In the genomic region with DNA sequence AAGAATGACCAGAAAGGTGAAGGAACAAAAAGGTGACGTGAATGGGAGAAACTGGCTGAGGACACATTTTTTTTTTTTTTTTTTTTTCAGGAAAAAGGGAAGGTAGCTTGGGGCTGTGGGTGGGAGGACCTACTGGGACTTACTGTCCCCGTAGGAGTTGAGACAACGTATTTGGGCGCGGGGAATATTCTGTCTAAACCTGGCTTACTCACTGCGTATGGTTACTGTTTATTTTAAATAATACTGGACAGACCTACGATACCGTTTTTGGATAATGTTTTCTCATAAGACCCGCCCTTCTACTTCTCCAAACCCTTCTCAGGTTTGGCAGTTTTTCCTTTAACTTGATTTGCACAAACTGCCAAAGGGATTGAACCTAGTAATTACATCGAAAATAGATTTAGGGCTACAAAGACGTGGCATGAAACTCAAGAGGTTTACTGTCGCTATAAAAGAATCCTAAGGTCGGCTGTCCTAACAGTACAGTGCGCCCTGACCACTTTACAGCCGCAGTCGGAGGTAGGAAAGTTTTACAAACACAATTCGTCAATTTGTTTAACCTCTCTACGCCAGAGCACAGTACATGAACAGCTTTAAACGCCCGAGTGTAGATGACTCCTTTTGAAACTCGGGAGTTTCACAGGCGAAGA, we compare ENCODE assay signal across 8 mouse cellular contexts. TPM values are rescaled to one million over a fixed set of nuclear protein-coding genes. Genes with fewer than 3 reads are reported as not detected.
DNase-seq lines count a peak whose midpoint lies in the region; ATAC-seq and TF ChIP-seq lines count a peak whose summit lies in the region.

No protein-coding gene starts in this region.

- H3K9me3 ChIP-seq in lung, embryonic 16.5 days (ENCODE audit: control insufficient read depth, low read length) = no peaks in the 10 kb centered on the region
- H3K9me3 ChIP-seq in limb, embryonic 12.5 days = no peaks in the 10 kb centered on the region

- no peak for TF ChIP-seq CTCF in small intestine, adult 2 months (IDR thresholded peaks at IDR 0.05; ENCODE audit: extremely low read depth, insufficient read length, insufficient replicate concordance, low read depth, low read length)

- no peak for DNase-seq in lung, adult 18-20 months
- no peak for DNase-seq in layer of hippocampus, postnatal 10 days (ENCODE audit: low spot score in 2 of 2)
- DNase-seq in urinary bladder, postnatal 25 days (ENCODE audit: low spot score) = no peak
- no peak for DNase-seq in kidney, postnatal 36 days

- peaks cover 10% of the 10 kb centered on the region for H3K4me1 ChIP-seq in lung, embryonic 16.5 days (replicated peaks; ENCODE audit: control insufficient read depth, insufficient read depth, low read length)
- H3K4me1 ChIP-seq in limb, embryonic 12.5 days (replicated peaks) = peaks cover 15% of the 10 kb centered on the region
- H3K4me1 ChIP-seq in small intestine, adult 2 months (ENCODE audit: control insufficient read depth, insufficient read depth, insufficient read length, low read length) = peaks cover 6% of the 10 kb centered on the region; the same call in 1 of the 2 replicates

- ATAC-seq in lung, embryonic 16.5 days (ENCODE audit: low read depth) = no peak; the same call in 1 of the 2 replicates
- peak; percentile 44 for ATAC-seq in erythroid progenitor cell, adult 5-6 weeks (replicated peaks; ENCODE audit: low FRiP score, poor library complexity, severe bottlenecking)
- ATAC-seq in limb, embryonic 12.5 days (ENCODE audit: insufficient number of reproducible peaks, insufficient read depth, low FRiP score, low TSS enrichment, low read depth) = no peak; the same call in 1 of the 2 replicates

- WGBS in lung, embryonic 16.5 days = 2% methylated on average over 22 of the region's 22 CpGs
- 7% methylated on average over 22 of the region's 22 CpGs for WGBS in limb, embryonic 12.5 days
- WGBS in small intestine, adult 2 months = 1% methylated on average over 22 of the region's 22 CpGs

- peak overlapping the region; percentile 93 for H3K27ac ChIP-seq in lung, embryonic 16.5 days (ENCODE audit: low read length)
- peak overlapping the region; percentile 95 for H3K27ac ChIP-seq in limb, embryonic 12.5 days
- peak overlapping the region; percentile 81 for H3K27ac ChIP-seq in small intestine, adult 2 months (ENCODE audit: insufficient read depth, low read depth, low read length)

- TF ChIP-seq POLR2A in small intestine, adult 2 months (IDR thresholded peaks at IDR 0.05; ENCODE audit: low read depth, low read length) = no peak

- peak overlapping the region; percentile 98 for H3K9ac ChIP-seq in lung, embryonic 16.5 days (ENCODE audit: low read length)
- H3K9ac ChIP-seq in limb, embryonic 12.5 days (replicated peaks) = peak overlapping the region; percentile 98

- peak overlapping the region; percentile 61 for H3K4me2 ChIP-seq in lung, embryonic 16.5 days (ENCODE audit: low read depth, low read length)
- peak overlapping the region; percentile 68 for H3K4me2 ChIP-seq in limb, embryonic 12.5 days

- peak overlapping the region; percentile 99 for H3K4me3 ChIP-seq in lung, embryonic 16.5 days (ENCODE audit: low read length)
- peak overlapping the region; percentile 99 for H3K4me3 ChIP-seq in limb, embryonic 12.5 days (replicated peaks)
- peak overlapping the region; percentile 99 for H3K4me3 ChIP-seq in small intestine, adult 2 months (ENCODE audit: low read depth, low read length)

- no peaks in the 10 kb centered on the region; the same call in 1 of the 2 replicates for H3K36me3 ChIP-seq in lung, embryonic 16.5 days (ENCODE audit: control insufficient read depth, insufficient read depth, low read length)
- peaks cover 5% of the 10 kb centered on the region; the same call in 1 of the 2 replicates for H3K36me3 ChIP-seq in limb, embryonic 12.5 days
- H3K36me3 ChIP-seq in small intestine, adult 2 months (ENCODE audit: control insufficient read depth, insufficient read depth, low read length) = peaks cover 2% of the 10 kb centered on the region

- H3K27me3 ChIP-seq in lung, embryonic 16.5 days (ENCODE audit: control insufficient read depth, insufficient read depth, low read depth, low read length) = no peaks in the 10 kb centered on the region; the same call in 1 of the 2 replicates
- peaks cover 6% of the 10 kb centered on the region for H3K27me3 ChIP-seq in limb, embryonic 12.5 days
- no peaks in the 10 kb centered on the region for H3K27me3 ChIP-seq in small intestine, adult 2 months (ENCODE audit: control insufficient read depth, insufficient read depth, low read length)

RNA-seq across cellular contexts. Expression of a gene that starts 0.7 kb away (rescaled TPM):
- 71.3 and 72.0 TPM in 2 replicates for polyA plus RNA-seq in lung, embryonic 16.5 days (2015; fragmentation: Nextera tagmentation; extraction: Ambion mirVana)
- 89.7 and 95.2 TPM in 2 replicates for total RNA-seq in erythroid progenitor cell, adult 5-6 weeks (2015; ENCODE audit: low replicate concordance)
- total RNA-seq in erythroid progenitor cell, adult 5-6 weeks (2017; ENCODE audit: low replicate concordance) = 68.7 and 76.9 TPM in 2 replicates
- polyA plus RNA-seq in limb, embryonic 12.5 days (2016; fragmentation: Nextera tagmentation; extraction: Ambion mirVana) = 97.0 and 97.8 TPM in 2 replicates
- 64.4 and 103 TPM in 2 replicates for polyA plus RNA-seq in small intestine, adult 2 months (2012; rRNA removed)
- total RNA-seq in layer of hippocampus, postnatal 10 days (2021) = 10 to 100 TPM; 89.5 to 92.4 TPM

RNA-seq across cellular contexts. Expression of a gene that starts 1.1 kb away (rescaled TPM):
- 0.67 TPM in 1 of 2 replicates, not detected in the other for polyA plus RNA-seq in lung, embryonic 16.5 days (2015; fragmentation: Nextera tagmentation; extraction: Ambion mirVana)
- not detected in 2 replicates for total RNA-seq in erythroid progenitor cell, adult 5-6 weeks (2015; ENCODE audit: low replicate concordance)
- not detected in 2 replicates for total RNA-seq in erythroid progenitor cell, adult 5-6 weeks (2017; ENCODE audit: low replicate concordance)
- 0.94 TPM in 1 of 2 replicates, not detected in the other for polyA plus RNA-seq in limb, embryonic 12.5 days (2016; fragmentation: Nextera tagmentation; extraction: Ambion mirVana)
- not detected in 2 replicates for polyA plus RNA-seq in small intestine, adult 2 months (2012; rRNA removed)
- total RNA-seq in layer of hippocampus, postnatal 10 days (2021) = 1 to 10 TPM in 1 of 2 experiments, under 1 TPM in 1; 0.91 to 1.7 TPM
